ENCODE assay signal across 27 mouse cellular contexts in the genomic region with DNA sequence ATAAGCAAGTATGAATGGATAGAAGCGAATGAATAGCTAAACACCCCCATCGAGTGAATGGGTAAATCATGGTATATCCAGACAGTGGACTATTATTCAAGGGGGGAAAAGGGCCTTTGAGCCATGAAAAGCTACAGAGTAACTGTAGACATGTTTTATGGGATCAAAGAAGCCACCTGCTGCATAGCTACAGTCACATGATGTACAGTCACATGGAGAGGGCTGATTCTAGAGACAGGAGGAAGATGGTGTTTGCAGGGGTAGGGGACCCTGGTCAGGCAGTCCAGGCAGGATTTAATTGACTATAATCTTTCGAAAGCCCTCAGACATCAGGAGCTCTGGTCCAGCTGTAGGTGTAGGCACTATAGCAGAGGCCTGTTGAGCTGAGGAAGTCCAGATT.
DNase-seq lines count a peak whose midpoint lies in the region; ATAC-seq lines count a peak whose summit lies in the region.
"Had no signal": no experiment of that assay in that cellular context is flagged by ENCODE, and none has a peak within 500 bp of the region (broad histone marks: within the 10 kb centered on the region; RNA-seq: fewer than 3 reads in every experiment).

No protein-coding gene starts in this region.

- no peak for ATAC-seq in forebrain, embryonic 13.5 days
- ATAC-seq in heart, embryonic 13.5 days (ENCODE audit: extremely low read depth, insufficient number of reproducible peaks, low FRiP score, low TSS enrichment) = no peak
- peak; percentile 56; the same call in 1 of the 2 replicates for ATAC-seq in neural tube, embryonic 11.5 days (ENCODE audit: insufficient read depth, low FRiP score, low TSS enrichment)
- ATAC-seq in neural tube, embryonic 15.5 days (ENCODE audit: low FRiP score) = no peak
- ATAC-seq: activated CD4-positive, CD25-positive, alpha-beta regulatory T cell, adult 4 months; forebrain, embryonic 15.5 days; intestine, embryonic 16.5 days had no signal

- H3K27me3 ChIP-seq in forebrain, embryonic 10.5 days (ENCODE audit: poor library complexity, severe bottlenecking) = no peaks in the 10 kb centered on the region
- no peaks in the 10 kb centered on the region for H3K27me3 ChIP-seq in forebrain, embryonic 13.5 days
- no peaks in the 10 kb centered on the region for H3K27me3 ChIP-seq in heart, embryonic 13.5 days (replicated peaks)
- H3K27me3 ChIP-seq in neural tube, embryonic 11.5 days (ENCODE audit: control insufficient read depth, insufficient read depth, low read length) = no peaks in the 10 kb centered on the region
- no peaks in the 10 kb centered on the region for H3K27me3 ChIP-seq in neural tube, embryonic 15.5 days (replicated peaks)
- H3K27me3 ChIP-seq: CH12.LX; forebrain, embryonic 15.5 days; hindbrain, embryonic 13.5 days; limb, embryonic 15.5 days had no signal

- WGBS in forebrain, embryonic 10.5 days = 89% methylated on average over 3 of the region's 3 CpGs
- 68% methylated on average over 3 of the region's 3 CpGs for WGBS in forebrain, embryonic 13.5 days
- WGBS in heart, embryonic 13.5 days = 72% methylated on average over 3 of the region's 3 CpGs
- 64% methylated on average over 3 of the region's 3 CpGs for WGBS in neural tube, embryonic 11.5 days
- 46% methylated on average over 3 of the region's 3 CpGs for WGBS in neural tube, embryonic 15.5 days

- peak overlapping the region; percentile 2; the same call in 1 of the 2 replicates for H3K27ac ChIP-seq in forebrain, embryonic 10.5 days
- H3K27ac ChIP-seq in forebrain, embryonic 13.5 days = no peak overlapping the region
- H3K27ac ChIP-seq in heart, embryonic 13.5 days (replicated peaks) = peak overlapping the region; percentile 64; the same call in 1 of the 2 replicates
- no peak overlapping the region for H3K27ac ChIP-seq in neural tube, embryonic 11.5 days (ENCODE audit: low read depth, low read length)
- H3K27ac ChIP-seq in neural tube, embryonic 15.5 days (replicated peaks) = no peak overlapping the region
- H3K27ac ChIP-seq: forebrain, embryonic 15.5 days; hindbrain, embryonic 13.5 days; layer of hippocampus, adult 2 months; limb, embryonic 15.5 days; liver, embryonic 14.5 days; macrophage had no signal

- H3K9me3 ChIP-seq in forebrain, embryonic 10.5 days = no peaks in the 10 kb centered on the region
- 0 out of 2 replicates have a peak, but pooled peaks cover 5% of the 10 kb centered on the region for H3K9me3 ChIP-seq in forebrain, embryonic 13.5 days (replicated peaks)
- no peaks in the 10 kb centered on the region for H3K9me3 ChIP-seq in heart, embryonic 13.5 days
- no peaks in the 10 kb centered on the region for H3K9me3 ChIP-seq in neural tube, embryonic 11.5 days (ENCODE audit: control insufficient read depth, low read length)
- no peaks in the 10 kb centered on the region for H3K9me3 ChIP-seq in neural tube, embryonic 15.5 days (replicated peaks)
- H3K9me3 ChIP-seq: forebrain, embryonic 15.5 days; hindbrain, embryonic 13.5 days; limb, embryonic 15.5 days had no signal

- H3K4me2 ChIP-seq in forebrain, embryonic 13.5 days = no peak overlapping the region
- no peak overlapping the region for H3K4me2 ChIP-seq in heart, embryonic 13.5 days
- no peak overlapping the region for H3K4me2 ChIP-seq in neural tube, embryonic 11.5 days (ENCODE audit: low read depth)
- H3K4me2 ChIP-seq in neural tube, embryonic 15.5 days = no peak overlapping the region
- H3K4me2 ChIP-seq: forebrain, embryonic 15.5 days; hindbrain, embryonic 13.5 days; limb, embryonic 15.5 days had no signal

- H3K36me3 ChIP-seq in forebrain, embryonic 10.5 days (replicated peaks) = no peaks in the 10 kb centered on the region
- H3K36me3 ChIP-seq in forebrain, embryonic 13.5 days (ENCODE audit: poor library complexity, severe bottlenecking) = no peaks in the 10 kb centered on the region
- no peaks in the 10 kb centered on the region for H3K36me3 ChIP-seq in heart, embryonic 13.5 days
- no peaks in the 10 kb centered on the region for H3K36me3 ChIP-seq in neural tube, embryonic 11.5 days (ENCODE audit: control insufficient read depth, insufficient read depth, low read length)
- no peaks in the 10 kb centered on the region for H3K36me3 ChIP-seq in neural tube, embryonic 15.5 days
- H3K36me3 ChIP-seq: forebrain, embryonic 15.5 days; hindbrain, embryonic 13.5 days; limb, embryonic 15.5 days had no signal

- no peak overlapping the region for H3K9ac ChIP-seq in forebrain, embryonic 13.5 days
- no peak overlapping the region for H3K9ac ChIP-seq in heart, embryonic 13.5 days
- H3K9ac ChIP-seq in neural tube, embryonic 11.5 days (ENCODE audit: low read length) = no peak overlapping the region
- no peak overlapping the region for H3K9ac ChIP-seq in neural tube, embryonic 15.5 days (replicated peaks)
- H3K9ac ChIP-seq: forebrain, embryonic 15.5 days; hindbrain, embryonic 13.5 days; limb, embryonic 15.5 days; liver, embryonic 14.5 days had no signal

- DNase-seq in forebrain, embryonic 10.5 days (ENCODE audit: extremely low spot score, low spot score) = no peak
- DNase-seq in heart, postnatal 36 days = no peak
- no peak for DNase-seq in neural tube, embryonic 11.5 days (ENCODE audit: low spot score)
- DNase-seq in cerebellum, adult 9-11 months = no peak
- DNase-seq: adrenal gland, postnatal 36 days; cerebellum, adult 2 months; cerebellum, postnatal 25 days; gastrocnemius, postnatal 36 days; heart, postnatal 14 days; kidney, postnatal 36 days; lung, adult 2 months; lung, postnatal 10 days; midbrain, embryonic 14.5 days; retina, postnatal 1 day; right cerebral cortex, postnatal 14 days had no signal

- H3K4me3 ChIP-seq in forebrain, embryonic 10.5 days = no peak overlapping the region
- H3K4me3 ChIP-seq in forebrain, embryonic 13.5 days = no peak overlapping the region
- H3K4me3 ChIP-seq in heart, embryonic 13.5 days = no peak overlapping the region
- no peak overlapping the region for H3K4me3 ChIP-seq in neural tube, embryonic 11.5 days (ENCODE audit: low read depth, low read length)
- H3K4me3 ChIP-seq in neural tube, embryonic 15.5 days (replicated peaks) = no peak overlapping the region
- H3K4me3 ChIP-seq: forebrain, embryonic 15.5 days; hindbrain, embryonic 13.5 days; layer of hippocampus, adult 2 months; limb, embryonic 15.5 days had no signal

- H3K4me1 ChIP-seq in forebrain, embryonic 10.5 days = peaks cover 58% of the 10 kb centered on the region
- peaks cover 14% of the 10 kb centered on the region for H3K4me1 ChIP-seq in forebrain, embryonic 13.5 days
- H3K4me1 ChIP-seq in heart, embryonic 13.5 days = peaks cover 75% of the 10 kb centered on the region
- peaks cover 13% of the 10 kb centered on the region for H3K4me1 ChIP-seq in neural tube, embryonic 11.5 days (ENCODE audit: control insufficient read depth, insufficient read depth, low read length)
- peaks cover 37% of the 10 kb centered on the region for H3K4me1 ChIP-seq in neural tube, embryonic 15.5 days
- H3K4me1 ChIP-seq: forebrain, embryonic 15.5 days had no signal

- intact Hi-C loops in heart, postnatal 36 days (cut with DNase I) = no loop called here

Comparison
In these comparisons a context has a peak if more than half of its experiments do, and no peak if none do; other contexts are left out.
1. H3K27ac ChIP-seq: peak in forebrain, embryonic 10.5 days (single experiment) and heart, embryonic 13.5 days (single experiment); none in forebrain, embryonic 13.5 days (single experiment), neural tube, embryonic 11.5 days (single experiment) and neural tube, embryonic 15.5 days (single experiment).